Mouse (Mus musculus) brain, embryonic 14.5 days (tissue): ENCODE measurements around the gene Iqgap3.

Experiments used
- CTCF ChIP-seq: fragments of 200-500 bp; IDR thresholded peaks from 2 replicates; pipeline ENCODE4 v1.5.1; 2012; ENCODE audit warnings: inconsistent platforms, mild to moderate bottlenecking, moderate library complexity, borderline replicate concordance; ENCODE audit not compliant: insufficient read depth, insufficient read length; ENCODE audit errors: extremely low read depth
- POLR2A ChIP-seq: fragments of 200-500 bp; IDR thresholded peaks from 2 replicates; pipeline ENCODE4 v1.6.1; 2012; ENCODE audit warnings: mild to moderate bottlenecking, inconsistent platforms, borderline replicate concordance; ENCODE audit not compliant: poor library complexity, insufficient read depth, insufficient read length, severe bottlenecking; ENCODE audit errors: extremely low read depth

DNA sequence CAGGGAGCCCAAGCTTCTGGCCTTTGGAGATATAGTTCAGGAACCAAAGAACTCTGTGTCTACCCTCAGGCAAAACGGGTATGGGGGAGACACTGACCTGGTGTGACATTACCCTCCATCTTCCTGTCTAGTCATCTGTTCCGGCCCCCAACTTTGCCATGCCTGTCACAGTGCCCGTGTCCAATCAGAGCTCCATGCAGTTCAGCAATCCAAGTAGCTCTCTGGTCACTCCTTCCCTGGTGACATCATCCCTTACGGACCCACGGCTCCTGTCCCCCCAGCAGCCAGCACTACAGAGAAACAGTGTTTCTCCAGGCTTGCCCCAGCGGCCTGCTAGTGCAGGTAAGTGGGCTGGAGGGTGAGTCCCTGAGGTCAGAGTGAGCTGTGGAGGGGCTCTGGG lies 77.2 kb downstream of the Iqgap3 start:
- TF ChIP-seq CTCF: no peak
- no peak for TF ChIP-seq POLR2A
